Mouse (Mus musculus) testis, adult 2 months (tissue): ENCODE data around the gene Ctdsp2.

ENCODE experiments used
- CTCF ChIP-seq: fragments of 200-500 bp; IDR thresholded peaks from 2 replicates; pipeline ENCODE4 v1.5.1; 2012; ENCODE audit warnings: low read depth, mild to moderate bottlenecking, inconsistent platforms, low read length, moderate library complexity; ENCODE audit not compliant: control insufficient read depth, insufficient read depth, insufficient replicate concordance
- POLR2A ChIP-seq: fragments of 200-500 bp; IDR thresholded peaks from 2 replicates; pipeline ENCODE4 v1.6.1; 2012; ENCODE audit warnings: low read depth, mild to moderate bottlenecking, inconsistent platforms, low read length, moderate library complexity; ENCODE audit not compliant: control insufficient read depth

DNA sequence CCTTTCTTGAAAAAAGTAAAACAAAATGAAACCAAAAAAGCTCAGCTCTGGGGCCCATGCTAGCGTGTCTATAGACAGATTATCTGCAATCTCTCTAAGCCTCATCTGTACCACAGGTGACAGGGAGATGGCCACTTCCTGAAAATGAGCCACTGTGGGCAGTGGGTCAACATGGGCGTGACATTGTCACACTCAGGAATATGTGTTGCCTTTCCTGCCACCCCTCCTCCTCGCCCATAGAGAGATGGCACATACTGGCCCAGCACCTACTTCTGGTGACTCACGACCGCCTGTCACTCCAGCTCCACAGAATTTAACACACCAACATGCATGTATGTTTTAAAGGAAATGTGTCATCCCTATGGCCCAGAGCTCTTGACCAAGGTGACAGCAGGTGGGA is 24.2 kb downstream of the Ctdsp2 start:
- TF ChIP-seq CTCF (no peak), POLR2A (no peak)
